Mouse (Mus musculus): ENCODE results near the gene A630001G21Rik.

- TF ChIP-seq EP300 (IDR thresholded peaks at IDR 0.05; ENCODE audit: low read depth) (no peak), CTCF (IDR thresholded peaks at IDR 0.05; ENCODE audit: low read depth) (no peak)
These were observed 59.4 kb downstream of the A630001G21Rik start for GRCm38 (mm10) chr1:85719049-85719448.
